8 mouse cellular contexts compared by ENCODE assay signal in the genomic region with DNA sequence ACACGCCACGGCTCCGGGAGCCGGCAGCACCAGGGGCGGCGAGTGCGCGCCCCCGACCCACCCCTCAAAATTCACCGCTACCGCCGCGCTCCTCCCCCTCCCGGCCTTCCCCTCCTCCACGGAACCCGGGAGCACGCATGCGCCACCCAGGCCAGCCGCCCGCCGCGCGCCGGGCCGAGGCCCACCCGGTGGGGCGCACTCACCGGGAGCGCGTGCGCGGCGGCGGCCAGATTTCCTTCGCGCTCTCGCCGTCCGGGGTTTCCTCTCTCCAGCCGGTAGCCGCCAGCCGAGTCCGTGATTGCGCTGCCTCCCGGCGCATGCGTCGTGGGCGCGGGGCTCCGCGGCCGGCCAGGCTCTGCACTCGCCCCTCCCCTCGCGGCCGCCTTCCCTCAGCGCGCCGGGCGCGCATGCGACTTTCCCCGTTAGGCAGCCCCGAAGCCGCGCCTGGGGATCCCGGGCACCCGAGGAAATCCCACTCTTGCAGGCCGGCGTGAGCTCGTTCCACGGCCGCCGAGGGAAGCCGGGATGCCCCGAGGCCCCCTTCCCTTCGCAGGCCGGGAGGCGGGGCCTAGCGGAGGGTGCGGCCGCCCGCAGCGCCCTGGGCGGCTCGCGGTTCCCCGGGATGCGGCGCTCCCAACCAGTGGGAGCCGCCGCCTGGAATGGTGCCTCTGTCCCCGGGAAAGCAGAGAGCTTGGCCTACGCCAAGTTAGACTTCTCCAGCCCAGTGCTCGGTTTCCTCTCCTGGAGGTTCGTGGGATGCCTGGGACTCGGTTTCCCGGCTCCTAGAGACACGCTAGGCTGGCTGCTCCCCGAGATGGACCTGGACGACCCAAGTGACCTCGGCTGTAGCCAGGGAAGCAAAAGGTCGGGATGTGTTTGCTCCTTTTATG. TPM values are rescaled to one million over a fixed set of nuclear protein-coding genes. Genes with fewer than 3 reads are reported as not detected.
DNase-seq lines count a peak whose midpoint lies in the region; ATAC-seq and TF ChIP-seq lines count a peak whose summit lies in the region.

A gene (minus strand): TSS at position 341 of the 890 bp plus-strand sequence.

- peak within 1 kb of the TSS; percentile 34 for H3K27ac ChIP-seq in CH12.LX (ENCODE audit: insufficient read depth, low read depth)
- H3K27ac ChIP-seq in forebrain, embryonic 13.5 days, result peak within 1 kb of the TSS; percentile 98
- peak within 1 kb of the TSS; percentile 98 for H3K27ac ChIP-seq in heart, postnatal 0 days (ENCODE audit: low read depth)
- peak within 1 kb of the TSS; percentile 81 for H3K27ac ChIP-seq in liver, embryonic 16.5 days (ENCODE audit: low read length)
- H3K27ac ChIP-seq in neural tube, embryonic 12.5 days, result peak within 1 kb of the TSS; percentile 98
- peak within 1 kb of the TSS; percentile 97 for H3K27ac ChIP-seq in stomach, postnatal 0 days (replicated peaks)

- in situ Hi-C loops in CH12.LX (cut with MboI; ENCODE audit: low pct_ligation_motif_present, low pct_unique_long_range_greater_than_20kb, low sequenced_read_pairs), result no loop called here

- peak within 1 kb of the TSS; percentile 64 to 97 (median 96) for H3K4me3 ChIP-seq in CH12.LX (replicated peaks in 1 of 3; ENCODE audit: low read depth in 2 of 3, low read length in 2 of 3, poor library complexity in 1 of 3)
- H3K4me3 ChIP-seq in forebrain, embryonic 13.5 days, result peak within 1 kb of the TSS; percentile 95
- H3K4me3 ChIP-seq in heart, postnatal 0 days (ENCODE audit: low read depth, low read length), result peak within 1 kb of the TSS; percentile 100
- peak within 1 kb of the TSS; percentile 80 for H3K4me3 ChIP-seq in liver, embryonic 16.5 days (ENCODE audit: low read depth, low read length)
- H3K4me3 ChIP-seq in neural tube, embryonic 12.5 days, result peak within 1 kb of the TSS; percentile 98
- peak within 1 kb of the TSS; percentile 99 for H3K4me3 ChIP-seq in stomach, postnatal 0 days (ENCODE audit: low read depth, low read length)

- H3K9me3 ChIP-seq in CH12.LX (replicated peaks; ENCODE audit: low read length), result no peaks in the 10 kb centered on the region
- H3K9me3 ChIP-seq in forebrain, embryonic 13.5 days (replicated peaks), result no peaks in the 10 kb centered on the region
- no peaks in the 10 kb centered on the region for H3K9me3 ChIP-seq in heart, postnatal 0 days (replicated peaks; ENCODE audit: control insufficient read depth, low read length)
- H3K9me3 ChIP-seq in liver, embryonic 16.5 days (replicated peaks; ENCODE audit: control insufficient read depth, low read length), result no peaks in the 10 kb centered on the region
- H3K9me3 ChIP-seq in neural tube, embryonic 12.5 days, result no peaks in the 10 kb centered on the region
- no peaks in the 10 kb centered on the region for H3K9me3 ChIP-seq in stomach, postnatal 0 days (ENCODE audit: control insufficient read depth, low read length)

- no peak for TF ChIP-seq CTCF in CH12.LX (conservative IDR thresholded peaks at IDR 0.05 in 1 of 2, IDR thresholded peaks at IDR 0.05 in 1 of 2; ENCODE audit: low read depth in 2 of 2, low read length in 2 of 2)
- no peak for TF ChIP-seq CTCF in heart, postnatal 0 days (IDR thresholded peaks at IDR 0.05; ENCODE audit: low read depth)
- no peak for TF ChIP-seq CTCF in stomach, postnatal 0 days (IDR thresholded peaks at IDR 0.05; ENCODE audit: low read depth)

- H3K4me1 ChIP-seq in CH12.LX (ENCODE audit: control insufficient read depth in 1 of 2, insufficient read depth in 2 of 2), result peaks cover 0 to 10% of the 10 kb centered on the region in 2 experiments; a peak in 2 of 4 replicates
- peaks cover 27% of the 10 kb centered on the region for H3K4me1 ChIP-seq in forebrain, embryonic 13.5 days
- peaks cover 8% of the 10 kb centered on the region; the same call in 1 of the 2 replicates for H3K4me1 ChIP-seq in heart, postnatal 0 days (ENCODE audit: control insufficient read depth, insufficient read depth)
- peaks cover 6% of the 10 kb centered on the region for H3K4me1 ChIP-seq in liver, embryonic 16.5 days (ENCODE audit: control insufficient read depth, low read depth, low read length)
- H3K4me1 ChIP-seq in neural tube, embryonic 12.5 days, result peaks cover 19% of the 10 kb centered on the region; the same call in 1 of the 2 replicates
- no peaks in the 10 kb centered on the region for H3K4me1 ChIP-seq in stomach, postnatal 0 days (replicated peaks; ENCODE audit: control insufficient read depth, insufficient read depth)

- H3K36me3 ChIP-seq in CH12.LX (replicated peaks in 1 of 2; ENCODE audit: control insufficient read depth in 1 of 2, insufficient read depth in 1 of 2, low read length in 1 of 2), result peaks cover 0 to 4% of the 10 kb centered on the region in 2 experiments
- H3K36me3 ChIP-seq in forebrain, embryonic 13.5 days (ENCODE audit: poor library complexity, severe bottlenecking), result no peaks in the 10 kb centered on the region
- H3K36me3 ChIP-seq in heart, postnatal 0 days (replicated peaks; ENCODE audit: control insufficient read depth, insufficient read depth, low read length), result no peaks in the 10 kb centered on the region
- H3K36me3 ChIP-seq in liver, embryonic 16.5 days (ENCODE audit: control insufficient read depth, insufficient read depth), result no peaks in the 10 kb centered on the region
- no peaks in the 10 kb centered on the region for H3K36me3 ChIP-seq in neural tube, embryonic 12.5 days
- H3K36me3 ChIP-seq in stomach, postnatal 0 days (ENCODE audit: control insufficient read depth, insufficient read depth, low read length), result no peaks in the 10 kb centered on the region

- WGBS in forebrain, embryonic 13.5 days, result under 1% methylated on average over 88 of the region's 104 CpGs
- WGBS in heart, postnatal 0 days, result under 1% methylated on average over 78 of the region's 104 CpGs
- WGBS in liver, embryonic 16.5 days (ENCODE audit: insufficient replicate concordance), result under 1% methylated on average over 67 of the region's 104 CpGs
- WGBS in neural tube, embryonic 12.5 days, result under 1% methylated on average over 92 of the region's 104 CpGs
- WGBS in stomach, postnatal 0 days, result under 1% methylated on average over 77 of the region's 104 CpGs

- peak within 1 kb of the TSS; percentile 86 for H3K9ac ChIP-seq in CH12.LX (ENCODE audit: insufficient read depth, low read depth)
- peak within 1 kb of the TSS; percentile 95 for H3K9ac ChIP-seq in forebrain, embryonic 13.5 days
- peak within 1 kb of the TSS; percentile 98 for H3K9ac ChIP-seq in heart, postnatal 0 days (replicated peaks; ENCODE audit: low read depth, low read length)
- H3K9ac ChIP-seq in liver, embryonic 16.5 days (ENCODE audit: low read depth, low read length), result peak within 1 kb of the TSS; percentile 74
- peak within 1 kb of the TSS; percentile 91 for H3K9ac ChIP-seq in neural tube, embryonic 12.5 days
- peak within 1 kb of the TSS; percentile 97 for H3K9ac ChIP-seq in stomach, postnatal 0 days (ENCODE audit: low read length)

- no peak for TF ChIP-seq RAD21 in CH12.LX (IDR thresholded peaks at IDR 0.05; ENCODE audit: low read depth, low read length)

- no peak for TF ChIP-seq EP300 in CH12.LX (IDR thresholded peaks at IDR 0.05; ENCODE audit: low read length)
- no peak for TF ChIP-seq EP300 in heart, postnatal 0 days (IDR thresholded peaks at IDR 0.05; ENCODE audit: low read depth)
- TF ChIP-seq EP300 in stomach, postnatal 0 days (optimal IDR thresholded peaks at IDR 0.05), result no peak

- DNase-seq in CH12.LX (ENCODE audit: extremely low read depth), result peak; percentile 67
- peak; percentile 63 for DNase-seq in c-Kit-positive CD71-negative TER-119-negative erythroid progenitor cells, embryonic 14.5 days (ENCODE audit: low read depth)
- peak; percentile 87 for DNase-seq in heart, postnatal 0 days (ENCODE audit: low spot score)
- DNase-seq in kidney, postnatal 4 days, result peak; percentile 91 to 95
- peak; percentile 89 for DNase-seq in stomach, postnatal 0 days (ENCODE audit: low spot score)

- peak within 1 kb of the TSS; percentile 93 for H3K4me2 ChIP-seq in CH12.LX (ENCODE audit: insufficient read depth, low read depth, poor library complexity, severe bottlenecking)
- H3K4me2 ChIP-seq in forebrain, embryonic 13.5 days, result peak within 1 kb of the TSS; percentile 76
- peak within 1 kb of the TSS; percentile 91 for H3K4me2 ChIP-seq in heart, postnatal 0 days (ENCODE audit: low read depth, low read length)
- peak within 1 kb of the TSS; percentile 83 for H3K4me2 ChIP-seq in liver, embryonic 16.5 days (ENCODE audit: low read depth, low read length)
- H3K4me2 ChIP-seq in neural tube, embryonic 12.5 days (replicated peaks), result peak within 1 kb of the TSS; percentile 80
- H3K4me2 ChIP-seq in stomach, postnatal 0 days (replicated peaks; ENCODE audit: low read depth), result peak within 1 kb of the TSS; percentile 86

- dilution Hi-C loops in CH12.LX (cut with MboI; ENCODE audit: extremely low pct_ligation_motif_present, extremely low pct_unique_long_range_greater_than_20kb, low sequenced_read_pairs), result no loop called here

- peaks cover 3% of the 10 kb centered on the region for H3K27me3 ChIP-seq in CH12.LX (replicated peaks)
- H3K27me3 ChIP-seq in forebrain, embryonic 13.5 days, result no peaks in the 10 kb centered on the region
- H3K27me3 ChIP-seq in heart, postnatal 0 days (ENCODE audit: control insufficient read depth, insufficient read depth, low read length), result no peaks in the 10 kb centered on the region
- peaks cover 16% of the 10 kb centered on the region for H3K27me3 ChIP-seq in liver, embryonic 16.5 days (ENCODE audit: control insufficient read depth, insufficient read depth, low read depth, low read length)
- H3K27me3 ChIP-seq in neural tube, embryonic 12.5 days (replicated peaks), result no peaks in the 10 kb centered on the region
- no peaks in the 10 kb centered on the region for H3K27me3 ChIP-seq in stomach, postnatal 0 days (ENCODE audit: control insufficient read depth, insufficient read depth, low read length)

- ATAC-seq in forebrain, embryonic 13.5 days, result peak; percentile 93
- peak; percentile 84 for ATAC-seq in heart, postnatal 0 days (ENCODE audit: insufficient read depth, low read depth)
- peak; percentile 72 for ATAC-seq in liver, embryonic 16.5 days (ENCODE audit: low read depth)
- peak; percentile 86 for ATAC-seq in neural tube, embryonic 12.5 days (ENCODE audit: low FRiP score, low read depth)
- peak; percentile 86 for ATAC-seq in stomach, postnatal 0 days (ENCODE audit: low FRiP score, low TSS enrichment)

- 0 out of 2 replicates have a peak, but pooled peaks cover 2% of the 10 kb centered on the region for H3K79me2 ChIP-seq in CH12.LX (replicated peaks; ENCODE audit: control insufficient read depth, extremely low read depth, insufficient read depth, poor library complexity, severe bottlenecking)

- TF ChIP-seq POLR2A in CH12.LX (IDR thresholded peaks at IDR 0.05; ENCODE audit: low read depth, low read length), result peak; percentile 66

RNA-seq across cellular contexts. Expression of the gene that starts here (rescaled TPM):
- total RNA-seq in CH12.LX (2012; rRNA removed) (3.2 and 3.4 TPM in 2 replicates), CH12.LX (2014; rRNA removed) (4.5 and 5.6 TPM in 2 replicates)
- polyA plus RNA-seq in CH12.LX (2012; ENCODE audit: insufficient read length, low read depth), result 6.0 and 8.0 TPM in 2 replicates
- 12.3 and 14.2 TPM in 2 replicates for polyA plus RNA-seq in forebrain, embryonic 13.5 days (2015; fragmentation: Nextera tagmentation; extraction: Ambion mirVana)
- 25.0 and 29.3 TPM in 2 replicates for total RNA-seq in heart, postnatal 0 days (2014; rRNA removed; ENCODE audit: low replicate concordance)
- 6.2 and 8.2 TPM in 2 replicates for polyA plus RNA-seq in heart, postnatal 0 days (2015; fragmentation: Nextera tagmentation; extraction: Ambion mirVana)
- polyA plus RNA-seq in liver, embryonic 16.5 days (2015; fragmentation: Nextera tagmentation; extraction: Ambion mirVana), result 2.5 TPM in 2 replicates
- 14.3 and 14.5 TPM in 2 replicates for polyA plus RNA-seq in neural tube, embryonic 12.5 days (2016; fragmentation: Nextera tagmentation; extraction: Ambion mirVana)
- polyA plus RNA-seq in stomach, postnatal 0 days (2015; fragmentation: Nextera tagmentation; extraction: Ambion mirVana), result 6.6 and 6.7 TPM in 2 replicates

Comparison
In these comparisons a context has a peak if more than half of its experiments do, and no peak if none do; other contexts are left out.
1. Peak in every context shown above with its lines: DNase-seq, ATAC-seq, H3K4me3 ChIP-seq and H3K27ac ChIP-seq.
2. H3K27ac ChIP-seq: peak in every context shown above with its lines; median percentile 98 in forebrain, embryonic 13.5 days; 98 in heart, postnatal 0 days; 98 in neural tube, embryonic 12.5 days; 97 in stomach, postnatal 0 days; 81 in liver, embryonic 16.5 days; 34 in CH12.LX.